Mouse (Mus musculus) cerebellum, adult 9-10 months (tissue): Measurements from ENCODE around the gene Nicn1.
"Not testable (repeated sequence)": the region's sequence is repeated elsewhere in the genome, so short reads cannot be mapped to it uniquely, and the experiment has no call there.

Source experiments
- DNase-seq: peaks from one replicate; pipeline ENCODE4 v3.0.0; 2022

Nicn1 gene

DNA sequence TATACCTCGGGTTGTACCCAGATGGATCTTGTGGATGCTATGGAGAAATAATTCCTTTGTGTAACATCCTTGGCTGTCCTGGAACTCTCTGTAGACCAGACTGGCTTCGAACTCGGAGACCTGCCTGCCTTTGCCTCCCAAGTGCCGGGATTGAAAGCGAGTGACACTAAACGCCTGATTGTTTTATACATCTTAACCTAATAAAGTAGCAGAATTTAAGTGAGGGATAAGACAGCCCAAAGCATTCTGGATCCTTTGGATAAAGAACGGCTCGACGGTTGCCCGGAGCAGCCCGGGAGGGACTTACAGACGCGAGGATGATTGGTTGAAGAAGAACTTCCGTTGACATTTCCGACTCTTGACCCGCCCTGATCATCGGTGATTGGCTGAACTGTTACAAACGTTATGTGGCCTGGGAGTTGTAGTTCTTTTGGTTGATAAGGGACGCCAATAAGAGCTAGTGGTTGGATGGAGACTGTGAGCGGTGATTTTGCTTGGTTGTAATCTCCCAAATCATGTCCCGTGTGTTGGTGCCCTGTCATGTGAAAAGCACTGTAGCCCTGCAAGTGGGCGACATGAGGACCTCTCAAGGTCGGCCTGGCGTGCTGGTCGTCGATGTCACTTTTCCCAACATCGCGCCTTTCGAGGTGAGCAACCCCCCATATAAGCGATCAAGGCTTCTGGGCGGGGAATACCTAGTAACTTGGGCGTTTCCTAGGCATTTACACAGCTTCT lies at the start of gene Nicn1:
TSS of gene Nicn1 (plus strand) at position 414 of the 735 bp plus-strand sequence.
- DNase-seq, result peak; percentile 98

DNA sequence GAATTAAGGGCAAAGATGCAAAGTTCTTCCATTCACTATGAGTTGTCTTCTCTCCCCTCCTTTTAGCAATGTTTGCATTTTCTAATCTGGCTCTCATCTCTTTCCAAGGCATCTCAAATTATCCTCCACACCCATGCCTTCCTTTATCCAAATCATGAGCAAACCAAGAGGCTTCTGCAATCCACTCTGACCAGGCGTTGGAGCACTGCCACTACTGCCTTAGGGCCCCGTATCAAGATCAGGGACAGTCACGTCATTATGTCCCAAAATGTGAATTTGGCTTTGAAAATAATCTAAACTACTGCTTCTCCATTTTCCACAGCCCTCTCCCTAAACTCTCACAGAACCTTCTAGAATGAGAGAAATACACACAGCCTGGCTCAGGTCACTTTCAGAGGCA lies 45.7 kb upstream of the Nicn1 start:
- DNase-seq, result no peak

DNA sequence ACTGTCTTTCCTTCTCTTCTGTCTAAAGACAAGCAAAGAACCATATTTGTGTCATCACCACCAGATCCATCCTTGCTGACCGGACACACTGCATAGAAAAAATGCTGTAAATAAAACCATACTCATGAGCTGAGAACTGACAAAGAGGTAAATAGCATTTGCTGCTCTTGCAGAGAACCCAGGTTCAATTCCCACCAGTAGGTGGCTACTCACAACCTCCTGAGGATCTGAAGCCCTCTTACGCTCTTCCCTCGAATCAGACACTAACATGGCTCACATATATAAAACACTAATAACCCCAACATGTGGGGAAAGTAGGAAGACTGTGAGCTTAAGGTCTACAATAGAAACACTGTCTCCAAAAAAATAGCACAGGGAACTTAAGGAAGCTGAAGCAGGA lies 45.2 kb upstream of the Nicn1 start:
- no peak for DNase-seq

DNA sequence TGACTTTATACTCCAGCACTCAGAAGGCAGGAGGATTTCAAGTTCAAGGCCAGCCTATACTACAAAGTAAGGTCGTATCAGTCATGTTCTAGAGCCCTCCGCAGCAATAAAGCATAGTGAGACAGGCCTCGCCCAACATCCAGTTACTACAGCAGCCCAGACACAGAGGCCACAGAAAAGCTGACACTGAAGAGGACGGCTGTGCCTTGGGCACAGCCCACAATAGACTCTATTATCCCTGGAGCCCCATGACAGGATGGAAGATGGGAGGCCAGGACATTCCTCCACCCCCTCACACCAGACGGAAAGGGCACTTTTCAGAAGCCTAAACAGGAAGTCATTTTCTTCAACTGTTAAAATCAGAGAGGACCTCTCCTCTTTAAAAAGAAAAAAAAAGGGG lies 41.3 kb upstream of the Nicn1 start:
- no peak for DNase-seq

DNA sequence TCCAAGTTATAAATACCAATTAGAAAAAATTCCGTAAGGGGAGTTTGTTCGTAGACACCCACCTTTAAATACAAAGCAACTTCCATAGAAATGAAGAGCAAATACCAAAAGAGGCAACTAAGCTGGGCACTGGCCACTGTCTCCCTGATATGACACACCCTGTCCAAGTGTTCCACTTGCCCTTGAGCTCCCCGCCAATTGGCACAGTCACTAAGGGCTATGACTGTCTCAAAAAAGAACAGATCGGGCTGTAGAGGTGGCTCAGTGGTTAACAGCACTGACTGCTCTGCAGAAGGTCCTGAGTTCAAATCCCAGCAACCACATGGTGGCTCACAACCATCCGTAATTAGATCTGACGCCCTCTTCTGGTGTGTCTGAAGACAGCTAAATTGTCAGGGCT lies 38.4 kb upstream of the Nicn1 start:
- no peak for DNase-seq

DNA sequence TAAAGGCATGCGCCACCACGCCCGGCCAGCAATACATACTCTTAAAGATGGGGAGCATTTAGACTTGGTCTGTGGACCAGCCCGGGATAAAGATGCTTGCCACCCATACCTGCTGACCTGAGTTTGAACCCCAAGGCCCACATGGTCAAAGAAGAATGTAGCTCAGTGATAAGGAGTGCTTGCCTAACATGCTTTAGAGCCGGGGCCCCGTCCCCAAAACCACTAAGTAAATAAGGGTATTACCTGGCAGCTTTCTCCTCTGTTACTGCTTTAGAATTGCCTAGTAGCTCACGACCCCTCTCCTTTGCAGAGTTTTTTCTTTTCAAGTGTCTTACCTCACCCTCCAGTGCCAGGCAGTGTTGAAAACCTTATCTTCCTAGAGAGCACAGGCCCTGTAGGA lies 37.5 kb upstream of the Nicn1 start:
- DNase-seq, result no peak

DNA sequence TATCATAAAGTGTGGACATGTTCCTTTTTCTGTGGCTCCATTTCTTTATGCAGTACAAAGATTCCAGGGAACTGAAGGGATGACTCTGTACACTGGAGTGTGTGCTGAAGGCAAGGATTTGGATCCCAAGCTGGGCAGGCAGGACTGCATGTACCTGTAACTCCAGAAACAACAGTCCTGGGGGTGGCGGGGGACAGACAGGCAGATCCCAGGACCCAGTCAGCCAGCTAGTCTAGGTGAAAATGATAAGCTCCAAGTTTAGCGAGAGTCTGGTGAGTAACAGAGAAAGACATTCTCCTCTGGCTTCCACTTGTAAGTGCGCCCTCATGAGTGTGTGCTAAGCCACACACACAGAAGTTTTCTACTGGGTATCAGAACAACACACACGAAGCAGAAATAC lies 29.7 kb upstream of the Nicn1 start:
- no peak for DNase-seq

DNA sequence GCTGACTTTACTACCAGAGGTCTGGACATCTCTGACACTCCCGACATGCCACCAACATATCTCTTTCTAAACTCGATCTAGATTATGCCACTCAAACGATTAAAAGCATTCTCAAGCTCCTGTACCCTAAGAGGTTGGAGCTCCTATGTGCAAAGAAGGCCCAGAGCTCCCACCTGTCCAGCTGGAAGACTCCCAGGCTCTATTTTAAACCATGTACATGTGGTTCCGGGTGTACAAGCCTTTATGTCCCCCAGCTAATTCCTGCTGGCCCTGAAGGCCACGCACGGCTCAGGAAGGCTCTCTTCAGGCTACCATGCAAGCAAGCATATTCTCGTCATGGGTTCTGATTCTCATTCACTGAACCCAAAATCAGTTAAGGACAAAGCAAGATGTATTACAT lies 28.4 kb upstream of the Nicn1 start:
- no peak for DNase-seq

DNA sequence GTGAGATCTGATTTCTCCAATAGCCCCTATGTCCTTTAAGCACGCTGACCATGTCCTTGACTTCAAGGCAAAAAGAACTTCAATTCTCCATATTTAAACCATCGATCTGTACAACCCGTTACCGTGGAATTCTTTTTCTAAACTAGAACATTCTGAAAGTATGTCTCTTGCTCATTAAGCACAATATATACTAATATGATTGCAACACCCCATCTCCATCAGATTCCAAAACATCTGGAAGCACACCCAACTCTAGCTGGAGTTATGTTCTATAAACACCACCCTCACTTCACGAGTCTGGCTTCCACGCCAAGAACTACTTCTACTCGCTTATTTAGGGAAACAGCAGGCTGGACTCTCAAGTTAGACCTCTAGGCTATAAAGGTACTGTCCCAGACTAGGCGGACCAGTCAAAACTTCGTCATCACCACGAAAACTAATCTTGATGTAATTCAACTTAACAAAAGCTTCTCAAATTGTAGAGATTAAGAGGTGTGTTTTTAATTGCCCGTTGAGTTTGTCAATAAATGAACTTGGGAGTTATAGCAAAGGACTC lies 27.7 kb upstream of the Nicn1 start:
- DNase-seq, result peak; percentile 40

DNA sequence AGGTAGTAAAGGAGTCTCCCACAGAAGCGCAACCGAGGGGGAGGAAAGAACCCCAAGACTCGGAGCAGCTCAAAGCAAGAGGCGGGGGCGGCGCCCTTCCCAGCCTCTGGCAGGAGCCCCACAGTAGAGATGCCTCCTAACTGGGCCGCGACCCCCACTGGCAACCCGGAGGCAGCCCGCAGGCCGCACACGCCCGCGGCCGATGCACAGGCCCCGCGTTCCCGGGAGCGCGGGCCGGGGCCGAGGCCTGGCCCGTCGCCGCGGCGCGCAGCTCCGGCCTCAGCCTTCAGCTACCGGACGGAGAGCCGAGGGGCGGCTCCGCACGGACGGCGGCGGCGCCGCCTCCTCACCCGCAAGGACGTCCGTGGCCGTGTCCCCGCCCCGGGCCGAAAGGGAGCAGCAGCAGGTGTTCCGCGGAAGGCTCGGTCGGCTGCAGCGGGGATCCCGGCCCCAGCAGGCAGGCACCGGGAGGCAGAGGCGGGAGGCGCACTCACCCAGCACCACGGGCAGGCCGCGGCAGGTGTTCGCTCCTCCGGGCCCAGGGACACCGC lies 27.0 kb upstream of the Nicn1 start:
- peak; percentile 59 for DNase-seq

DNA sequence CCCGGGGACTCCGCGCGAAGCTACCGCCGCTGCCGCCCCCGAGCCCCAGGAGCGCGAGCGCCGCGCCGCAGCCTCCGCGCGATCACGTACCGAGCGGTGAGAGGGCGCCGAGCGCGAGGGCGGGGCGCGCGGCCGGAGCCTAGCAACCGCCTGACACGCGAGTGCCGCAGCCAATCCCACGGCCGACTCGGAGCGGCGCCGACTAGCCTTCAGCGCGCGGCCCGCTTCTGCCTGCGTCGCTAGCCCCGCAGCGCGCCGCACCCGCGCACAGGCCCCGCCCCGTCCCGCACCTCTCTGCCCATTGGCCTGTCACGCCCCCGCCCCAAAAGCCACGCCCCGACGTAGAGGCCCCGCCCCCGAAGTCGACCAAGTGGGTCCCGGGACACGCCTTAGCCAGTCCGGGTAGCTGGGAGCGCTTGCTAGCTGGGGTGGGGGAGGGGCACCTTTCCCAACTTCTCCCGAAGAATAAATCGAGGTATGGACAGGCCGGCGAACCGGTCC lies 26.5 kb upstream of the Nicn1 start, which contains the start of gene Dag1:
TSS of gene Dag1 (minus strand) at position 269 of the 501 bp plus-strand sequence.
- peak; percentile 98 for DNase-seq

DNA sequence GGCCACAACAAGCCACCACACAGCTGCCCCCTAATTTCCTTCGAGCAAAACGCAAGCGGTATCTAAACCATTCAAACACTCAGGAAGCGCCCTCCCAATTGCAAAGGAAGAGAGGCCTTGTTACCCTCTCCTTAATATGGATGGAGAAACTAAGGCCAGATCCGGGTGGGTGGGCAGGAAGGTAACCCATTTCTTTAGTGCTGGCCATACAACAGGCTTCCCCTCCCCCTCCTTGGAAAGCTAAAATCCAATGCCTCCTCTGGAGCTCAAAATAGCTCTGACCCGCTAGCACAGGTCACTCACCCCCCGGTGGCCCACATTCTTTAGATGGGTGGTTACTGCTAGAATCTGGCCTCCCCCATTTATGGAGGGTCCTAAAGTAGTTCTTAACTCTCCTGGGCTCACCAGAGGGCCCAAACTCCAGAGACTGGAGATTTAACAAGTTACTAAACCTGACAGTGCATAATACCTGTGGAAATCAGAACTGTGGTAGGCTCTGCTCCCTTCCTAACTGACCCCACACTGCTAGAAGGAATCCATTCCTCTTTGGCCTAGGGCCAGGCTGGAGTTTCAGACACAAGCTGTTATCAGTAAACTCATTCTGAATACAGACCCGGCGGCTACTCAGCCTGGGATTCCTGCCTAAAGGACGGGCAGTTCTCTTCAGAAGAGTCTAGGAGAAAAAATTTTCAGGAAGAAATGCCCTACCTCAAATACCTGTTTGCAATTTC lies 25.9 kb upstream of the Nicn1 start:
- no peak for DNase-seq

DNA sequence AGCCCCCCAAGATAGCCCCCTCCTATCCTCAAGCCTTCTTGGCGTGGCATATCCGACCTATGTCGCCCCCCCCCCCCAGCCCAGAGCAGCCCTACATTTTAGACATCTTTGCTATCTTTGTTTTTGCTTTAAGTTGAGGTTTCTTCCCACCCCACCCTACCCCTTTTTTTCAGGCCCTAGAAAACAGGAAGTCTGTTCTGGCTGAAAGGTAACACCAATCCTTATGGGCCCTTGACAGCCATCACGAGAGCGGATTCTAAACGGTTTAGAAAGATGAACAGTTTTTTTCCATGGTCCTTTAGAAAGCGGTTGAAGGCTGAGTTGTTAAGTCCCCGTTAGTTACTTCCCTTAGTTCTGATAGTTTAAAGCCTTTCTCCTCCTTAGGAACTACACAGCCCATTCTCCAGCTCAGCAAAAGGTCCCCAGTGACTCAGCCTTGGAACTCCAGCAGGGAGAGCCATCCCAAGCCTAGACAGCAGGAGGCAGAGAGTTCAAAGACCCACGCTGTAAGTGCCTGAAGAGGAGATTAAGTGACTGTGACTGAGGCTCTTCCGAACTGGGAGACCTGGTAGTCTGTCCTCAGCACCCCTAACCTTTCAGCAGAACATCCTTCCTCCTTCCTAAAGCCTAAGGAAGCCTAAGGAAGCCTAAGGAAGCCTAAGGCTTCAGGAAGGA lies 23.8 kb upstream of the Nicn1 start:
- no peak for DNase-seq

DNA sequence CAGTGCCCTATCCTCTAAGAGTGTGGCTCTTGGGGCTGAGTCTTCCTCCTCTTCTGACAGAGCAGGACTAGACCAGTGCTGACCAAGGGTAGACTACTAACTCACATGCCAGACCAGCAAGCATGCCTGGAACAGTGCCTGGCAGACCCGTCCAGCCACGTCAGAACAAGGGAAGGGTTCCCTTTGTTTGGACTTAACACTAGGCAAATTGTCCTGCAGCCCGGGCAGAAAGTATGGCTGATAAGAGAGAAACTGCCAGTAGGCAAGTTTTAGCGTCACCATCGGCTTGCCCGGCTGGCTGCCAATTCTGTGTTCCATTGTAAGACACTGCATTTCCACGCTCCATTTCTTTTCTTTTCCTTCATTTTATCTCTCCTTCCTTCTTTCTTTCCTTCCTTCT lies 22.5 kb upstream of the Nicn1 start:
- no peak for DNase-seq

DNA sequence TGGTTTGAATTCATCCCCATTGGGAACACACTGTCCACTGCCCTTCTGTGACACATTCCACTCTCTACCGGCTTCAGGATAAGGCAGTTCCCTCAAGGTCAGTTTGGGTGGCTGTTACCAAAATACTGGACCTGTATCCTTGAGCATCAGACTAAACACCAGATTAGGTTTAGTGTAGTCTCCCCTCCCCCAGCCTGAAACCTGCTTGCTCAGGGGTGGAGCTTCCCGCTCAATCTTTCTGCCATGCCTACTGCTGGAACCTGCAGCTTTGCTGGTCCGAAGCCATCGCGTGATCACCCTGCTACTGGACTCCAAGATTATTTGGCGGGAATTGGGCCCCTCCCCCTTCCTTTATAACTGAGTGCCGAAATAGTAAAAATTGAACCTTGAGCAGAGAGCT lies 21.5 kb upstream of the Nicn1 start:
- not testable (repeated sequence) for DNase-seq

DNA sequence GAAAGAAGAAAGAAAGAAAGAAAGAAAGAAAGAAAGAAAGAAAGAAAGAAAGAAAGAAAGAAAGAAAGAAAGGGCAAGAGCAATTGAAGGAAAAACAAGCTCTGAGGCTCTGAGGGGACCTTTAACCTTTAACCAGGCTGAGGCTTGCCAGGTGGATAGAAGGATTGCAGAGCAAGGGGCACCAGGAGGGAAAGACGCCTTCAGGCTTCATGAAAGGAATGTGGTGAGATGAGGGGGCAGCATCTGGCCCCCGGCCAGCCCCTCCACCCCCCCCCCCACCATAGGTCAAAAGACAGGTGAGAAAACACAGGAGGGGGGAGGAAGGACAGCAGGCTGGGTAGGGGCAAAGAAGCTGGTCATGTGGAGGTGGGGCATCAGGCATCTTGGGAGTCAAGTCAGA lies 18.3 kb upstream of the Nicn1 start:
- DNase-seq, result no peak

DNA sequence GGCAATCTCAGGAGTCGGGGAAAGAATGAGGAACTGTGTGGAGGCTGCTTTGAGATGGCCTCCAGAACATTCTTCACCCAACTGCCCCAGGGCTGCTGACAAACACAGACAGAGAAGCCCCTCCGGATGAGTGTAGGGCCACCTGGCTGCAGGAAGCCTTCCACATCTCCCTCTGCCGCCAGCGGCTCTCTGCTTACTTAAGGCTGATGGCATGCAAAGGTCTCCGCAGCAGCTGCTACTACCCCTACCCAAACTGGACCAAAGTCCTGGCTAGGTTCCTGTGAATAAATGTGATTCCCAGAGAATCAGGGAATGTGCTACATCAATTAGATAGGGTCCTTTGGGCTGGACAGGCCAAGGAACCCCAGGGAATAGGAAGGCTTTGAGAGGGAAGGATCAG lies 17.5 kb upstream of the Nicn1 start:
- no peak for DNase-seq

DNA sequence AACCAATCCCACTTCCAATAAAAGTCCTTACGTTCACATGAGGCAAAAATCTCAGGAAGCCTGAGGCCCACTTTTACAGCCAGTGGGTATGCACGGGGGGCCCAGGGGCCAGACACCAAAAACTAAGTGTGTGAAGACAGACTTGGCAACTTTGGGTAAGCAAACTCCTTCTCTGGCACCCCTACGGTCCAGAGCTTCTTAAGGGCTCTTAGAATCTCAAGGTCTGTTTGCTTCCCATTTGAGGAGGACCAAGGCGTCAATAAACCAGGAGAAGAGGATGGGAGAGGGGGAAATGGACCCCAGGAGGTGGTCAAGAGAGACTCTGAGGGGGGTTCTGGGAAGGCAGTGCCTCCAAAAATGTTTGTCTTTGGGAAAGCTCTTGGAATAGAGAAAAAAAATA lies 16.7 kb upstream of the Nicn1 start:
- DNase-seq, result no peak

DNA sequence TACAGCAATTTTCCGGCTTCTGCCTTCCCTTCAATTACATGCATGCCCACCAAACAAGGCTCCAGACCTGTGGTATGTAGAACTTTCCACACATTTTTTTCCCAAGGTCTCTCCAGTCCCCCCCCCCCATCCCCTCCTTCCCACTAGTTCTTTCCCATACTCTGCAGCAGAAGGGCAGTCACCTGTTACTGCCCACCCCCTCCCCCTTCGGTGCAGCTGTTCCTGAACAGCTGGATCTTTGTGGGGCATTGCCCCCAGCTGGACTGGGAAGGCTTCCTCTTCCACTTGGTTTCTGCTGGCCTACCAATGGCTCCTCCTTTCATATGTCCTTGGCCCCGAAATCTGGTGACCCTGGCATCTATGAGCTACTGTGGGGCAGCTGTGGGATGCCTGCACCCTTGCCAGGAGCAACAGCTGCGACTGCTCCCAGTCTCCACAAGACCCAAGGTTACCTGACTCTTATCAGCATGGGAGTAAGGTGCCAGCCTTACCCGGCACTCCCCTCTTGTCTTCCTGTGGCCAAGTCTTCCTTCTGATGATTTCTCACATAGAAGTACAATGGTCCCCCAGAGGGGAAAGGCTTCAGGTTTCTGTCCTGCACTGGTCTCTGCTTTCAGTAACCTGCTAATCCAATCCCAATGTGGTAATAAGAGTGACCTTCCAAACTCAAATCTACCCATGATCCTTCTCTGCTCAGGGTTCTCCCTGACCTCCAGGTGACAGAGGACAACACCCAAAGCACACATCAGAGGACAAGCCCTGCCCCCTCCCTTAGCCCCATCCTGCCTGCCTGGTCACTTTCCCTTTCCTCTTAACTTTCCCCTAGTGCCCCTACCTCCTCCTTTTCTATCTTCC lies 15.5 kb upstream of the Nicn1 start:
- DNase-seq, result no peak

DNA sequence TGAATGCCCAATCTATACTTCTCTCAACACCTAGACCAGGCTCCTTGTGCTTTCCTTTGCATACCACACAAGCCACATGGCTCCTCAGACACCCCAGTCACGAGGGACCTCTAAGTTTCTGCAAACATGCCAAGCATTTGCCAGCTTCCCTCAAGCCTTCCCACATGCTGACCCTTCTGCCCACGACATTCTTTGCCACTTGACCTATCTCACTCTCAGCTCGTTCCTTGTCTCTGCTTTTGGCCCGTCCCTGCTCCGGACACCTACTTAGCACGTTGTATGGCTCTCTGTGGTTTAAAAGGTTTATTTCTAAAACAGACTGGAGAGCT lies 14.9 kb upstream of the Nicn1 start:
- no peak for DNase-seq

DNA sequence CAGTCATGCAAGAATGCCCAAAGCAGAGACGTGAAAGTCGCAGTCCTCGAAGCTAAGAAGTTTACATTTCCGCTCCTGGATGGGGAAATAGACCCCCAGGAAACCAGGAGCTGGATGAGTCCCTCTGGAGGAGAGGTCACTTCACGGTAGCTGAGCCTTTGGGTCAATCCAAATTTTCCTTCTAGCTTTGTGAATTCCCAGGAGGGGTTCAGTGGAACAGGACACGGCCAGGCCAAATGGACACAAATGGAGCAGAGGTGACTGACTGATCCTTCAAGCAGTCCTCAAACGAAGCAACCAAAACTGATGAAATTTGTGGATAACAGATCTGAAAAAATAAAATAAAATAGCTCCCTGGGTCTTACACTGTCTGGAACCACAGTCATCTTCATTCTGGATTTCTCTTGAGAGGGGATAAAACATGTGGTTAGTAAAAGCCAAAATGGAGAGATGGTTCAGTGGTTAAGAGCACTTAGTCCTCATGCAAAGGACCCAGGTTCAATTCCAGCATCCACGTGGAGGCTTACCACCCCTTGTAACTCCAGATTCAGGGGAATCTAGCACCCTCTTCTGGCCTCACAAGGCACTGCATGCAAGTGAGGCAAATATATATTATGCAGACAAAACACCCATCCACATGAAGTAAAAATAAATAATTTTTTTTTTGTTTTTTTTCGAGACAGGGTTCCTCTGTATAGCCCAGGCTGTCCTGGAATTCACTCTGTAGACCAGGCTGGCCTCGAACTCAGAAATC lies 11.4 kb upstream of the Nicn1 start:
- DNase-seq, result no peak
